Mouse (Mus musculus) mammary gland, adult 2 months (tissue): ENCODE results near the gene Trappc12. TPM values are rescaled to one million over a fixed set of nuclear protein-coding genes. Genes with fewer than 3 reads are reported as not detected.

Experiments
- polyA plus RNA-seq: library from polyadenylated mRNA; depleted of rRNA; stranded (reverse); fragments of >200 nt; gene quantifications from 2 replicates; pipeline ENCODE4 v1.2.3, GENCODE M21; 2012; ENCODE audit warnings: low replicate concordance; rRNA removed

Trappc12 gene
- polyA plus RNA-seq, result 23.3 and 28.1 TPM in 2 replicates

GRCm38 (mm10) chr12:28750021-28750633, at the start of gene Trappc12:
TSS of gene Trappc12 (minus strand) at chr12:28750472.

GRCm38 (mm10) chr12:28751508-28752263, 1.4 kb upstream of the Trappc12 start, which contains the start of gene Eipr1:
TSS of gene Eipr1 (plus strand) at chr12:28751803.

GRCm38 (mm10) chr12:28675121-28675924, 74.9 kb downstream of the Trappc12 start, which contains the start of gene Adi1:
TSS of gene Adi1 (plus strand) at chr12:28675231.

GRCm38 (mm10) chr12:28649141-28650110, 100.8 kb downstream of the Trappc12 start, which contains the start of gene Rnaseh1:
TSS of gene Rnaseh1 (plus strand) at chr12:28649602.

Other genes with a start within 250 kb of the Trappc12 start
- not detected in 2 replicates for gene Dcdc2c, start 198.1 kb downstream of the Trappc12 start, polyA plus RNA-seq
- 0.10 TPM in 1 of 2 replicates, not detected in the other for gene Allc, start 167.9 kb downstream of the Trappc12 start, polyA plus RNA-seq
- 1.9 and 2.2 TPM in 2 replicates for gene Colec11, start 127.1 kb downstream of the Trappc12 start, polyA plus RNA-seq
- gene Rps7, start 114.5 kb downstream of the Trappc12 start, polyA plus RNA-seq, result 190 and 201 TPM in 2 replicates
- gene Rnaseh1, start 100.9 kb downstream of the Trappc12 start, polyA plus RNA-seq, result 7.2 and 9.5 TPM in 2 replicates
- gene Adi1, start 75.2 kb downstream of the Trappc12 start, polyA plus RNA-seq, result 12.2 and 28.6 TPM in 2 replicates
- 35.5 and 47.2 TPM in 2 replicates for gene Eipr1, start 1.3 kb upstream of the Trappc12 start, polyA plus RNA-seq